Mouse (Mus musculus) left cerebral cortex, postnatal 25 days (tissue): Measurements from ENCODE around the gene Plxdc1. TPM values are rescaled to one million over a fixed set of nuclear protein-coding genes. Genes with fewer than 3 reads are reported as not detected.

Experiments
- DNase-seq, 2 experiments: peaks; one replicate each; pipeline ENCODE4 v3.0.0; 2022; ENCODE audit warnings: low spot score in 2 of 2, mixed read lengths in 1 of 2
- intact Hi-C: fragments of 180-260 bp; cut with DNase I; formaldehyde crosslinking; loops from one replicate; pipeline ENCODE4 v1.15.1; 2025
- microRNA-seq, 2 experiments: library from miRNA; unstranded; fragments of <30 nt; microRNA quantifications; one replicate each; pipeline ENCODE4 v1.2.0; 2022
- total RNA-seq, 2 experiments: library from RNA; stranded (reverse); gene quantifications; 2 replicates each; pipeline ENCODE4 v1.2.3; 2021

Gene Plxdc1
- total RNA-seq, 2 experiments from 2014 or later = 22.0 to 22.4 TPM

DNA sequence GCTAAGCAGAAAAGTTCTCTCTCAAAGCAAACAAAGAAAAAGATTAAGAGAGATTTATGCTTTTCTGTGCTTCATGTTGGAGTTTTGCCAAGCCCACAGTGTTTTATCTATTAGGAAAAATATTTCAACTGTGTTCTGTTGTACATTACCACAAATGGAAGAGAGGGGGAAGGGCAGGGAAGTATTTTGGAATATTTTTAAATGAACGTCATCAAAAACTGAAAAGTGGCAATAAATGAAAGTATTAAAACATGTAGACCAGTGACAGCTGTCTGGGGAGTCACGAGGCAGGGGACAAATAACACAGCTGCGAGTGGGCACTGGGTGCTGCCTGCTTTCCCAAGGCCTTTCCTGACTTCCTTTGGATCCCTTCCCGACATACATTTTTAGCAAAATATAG, 89.6 kb downstream of the Plxdc1 start:
- intact Hi-C loops = no loop called here
- DNase-seq = no peak

DNA sequence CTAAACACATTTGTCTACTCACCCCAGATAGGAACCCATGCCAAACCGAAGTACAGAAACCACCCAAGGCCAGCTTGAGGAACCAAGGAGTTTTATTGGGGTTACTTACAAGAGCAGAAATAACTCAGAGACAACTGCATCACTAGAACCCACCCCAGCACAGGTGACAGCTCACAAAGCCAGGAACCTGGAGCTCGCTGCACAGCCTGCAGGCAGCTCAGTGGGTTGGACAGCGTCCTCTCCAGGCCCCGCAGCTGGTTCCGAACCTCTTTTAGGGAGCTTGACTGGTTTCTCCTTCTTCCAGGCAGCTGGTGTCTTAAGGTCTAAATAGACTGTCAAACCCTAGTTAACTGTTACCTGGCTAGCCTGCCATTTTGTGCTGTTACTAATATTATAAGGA, 94.4 kb downstream of the Plxdc1 start:
- intact Hi-C loops = no loop called here
- DNase-seq = no peak

DNA sequence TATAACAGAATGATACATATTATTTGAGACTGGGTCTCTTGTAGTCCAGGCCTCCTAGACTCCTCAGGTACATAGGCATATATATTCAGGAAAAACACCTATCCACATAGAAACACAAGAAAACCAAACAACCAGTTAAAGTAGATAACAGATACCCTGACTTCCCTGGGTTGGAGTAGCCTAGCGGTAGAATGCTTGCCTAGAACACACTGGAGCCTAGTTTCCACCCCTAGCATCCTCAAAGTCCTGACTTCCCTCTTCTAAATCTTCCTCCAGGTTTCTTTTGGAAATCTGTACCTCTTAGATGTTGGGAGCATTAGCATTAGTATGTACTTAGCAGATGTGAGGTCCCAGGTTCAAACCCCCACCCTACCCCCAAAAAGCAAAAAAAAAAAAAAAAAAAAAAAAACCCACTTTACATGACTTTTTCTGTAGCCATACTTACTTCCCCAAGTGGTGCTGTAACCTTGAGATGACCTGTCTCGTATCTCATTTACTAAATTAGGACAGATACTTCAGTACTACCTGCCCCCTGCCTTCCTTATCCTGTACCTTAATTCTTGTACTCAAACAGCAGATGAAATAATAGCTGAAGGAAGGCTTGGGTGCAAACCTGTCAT, 100.8 kb downstream of the Plxdc1 start:
- intact Hi-C loops = loop anchor here (2.0 kb wide), 1 partner anchor 87 kb away; the partner anchor contains the start of gene Lasp1
- DNase-seq = no peak

DNA sequence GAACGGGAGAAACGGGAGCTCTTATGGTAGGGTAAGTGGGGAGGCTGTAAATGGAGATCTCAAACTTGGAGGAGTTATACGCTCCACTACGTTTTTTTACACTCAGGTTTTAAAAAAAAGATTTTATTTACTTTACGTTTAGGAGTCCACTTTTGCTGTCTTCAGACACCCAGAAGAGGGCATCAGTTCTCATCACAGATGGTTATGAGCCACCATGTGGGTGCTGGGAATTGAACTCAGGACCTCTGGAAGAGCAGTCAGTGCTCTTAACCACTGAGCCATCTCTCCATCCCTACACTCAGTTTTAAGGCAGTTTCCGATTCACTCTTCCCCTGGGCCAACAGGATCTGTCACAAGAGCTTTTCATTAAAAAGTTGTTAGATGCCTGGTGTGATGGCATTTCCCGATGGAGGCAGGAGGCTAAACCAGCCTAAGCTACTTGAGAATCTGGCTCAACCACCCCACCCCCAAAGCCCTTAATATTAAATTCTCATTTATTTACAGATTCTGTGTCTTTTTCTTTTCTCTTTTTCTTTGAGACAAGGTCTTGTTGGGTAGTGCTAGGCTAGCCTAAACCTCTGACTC, 101.6 kb downstream of the Plxdc1 start:
- intact Hi-C loops = loop anchor here (2.0 kb wide), 1 partner anchor 86 kb away; the partner anchor contains the start of gene Lasp1
- no peak for DNase-seq

DNA sequence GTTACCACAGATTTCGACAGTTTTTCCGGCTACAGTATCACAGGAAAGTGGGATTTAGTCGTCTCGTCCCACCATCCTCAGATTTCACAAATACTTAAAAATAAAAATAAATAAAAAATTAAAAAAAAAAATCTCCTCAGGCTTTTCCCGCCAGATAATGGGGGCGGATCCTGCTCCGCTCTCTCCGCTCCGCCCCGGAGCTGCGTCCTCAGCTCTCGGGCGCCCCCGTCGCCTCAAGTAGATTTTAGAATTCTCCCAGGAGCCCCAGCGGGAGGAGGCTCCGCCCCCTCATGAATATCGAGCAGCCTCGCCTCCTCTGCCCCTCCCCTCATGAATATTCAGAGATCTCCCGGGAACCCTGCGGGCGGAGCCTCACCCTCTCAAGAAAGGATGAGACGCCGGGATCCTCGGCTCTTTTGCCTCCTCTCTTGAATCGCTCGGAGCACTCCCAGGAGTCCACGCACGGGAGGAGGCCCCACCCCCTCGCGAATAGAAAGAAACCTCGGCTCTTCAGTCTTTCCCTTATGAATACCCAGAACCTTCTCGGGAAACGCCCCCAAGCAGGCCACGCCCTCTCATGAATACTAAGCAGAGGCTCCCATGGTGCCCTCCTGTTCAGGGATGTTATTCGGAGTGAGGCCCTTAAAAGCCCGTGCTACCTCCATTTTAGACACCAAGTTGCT, 102.2 kb downstream of the Plxdc1 start, which contains the start of gene Fbxo47:
TSS of gene Fbxo47 (minus strand) at position 237 of the 683 bp plus-strand sequence.
- intact Hi-C loops = loop anchor here (2.0 kb wide), 2 partner anchors 43 to 85 kb away; partner anchors contain the start of genes B230217C12Rik and Lasp1
- peak; percentile 95 to 98 for DNase-seq

DNA sequence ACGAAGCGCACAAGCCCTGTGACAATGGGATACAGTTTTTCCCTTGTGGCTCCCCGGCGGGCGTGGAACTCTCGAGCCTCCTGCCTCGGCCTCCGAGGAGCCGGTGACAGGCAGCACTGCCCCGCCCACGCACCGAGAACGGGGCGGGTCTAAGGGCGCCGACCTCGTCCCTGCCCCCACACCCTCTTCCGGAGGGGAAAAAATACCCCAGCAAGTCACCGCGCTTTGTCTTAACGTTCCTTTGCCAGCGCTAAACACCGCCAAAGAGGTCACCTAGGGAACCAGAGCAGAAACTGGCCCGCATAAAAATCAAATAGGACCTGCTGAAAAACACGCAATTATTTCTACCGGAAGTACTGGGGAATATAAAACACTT, 102.7 kb downstream of the Plxdc1 start:
- DNase-seq = peak; percentile 51 to 52
- intact Hi-C loops = loop anchor here (2.0 kb wide), 1 partner anchor 43 kb away; the partner anchor contains the start of gene B230217C12Rik

DNA sequence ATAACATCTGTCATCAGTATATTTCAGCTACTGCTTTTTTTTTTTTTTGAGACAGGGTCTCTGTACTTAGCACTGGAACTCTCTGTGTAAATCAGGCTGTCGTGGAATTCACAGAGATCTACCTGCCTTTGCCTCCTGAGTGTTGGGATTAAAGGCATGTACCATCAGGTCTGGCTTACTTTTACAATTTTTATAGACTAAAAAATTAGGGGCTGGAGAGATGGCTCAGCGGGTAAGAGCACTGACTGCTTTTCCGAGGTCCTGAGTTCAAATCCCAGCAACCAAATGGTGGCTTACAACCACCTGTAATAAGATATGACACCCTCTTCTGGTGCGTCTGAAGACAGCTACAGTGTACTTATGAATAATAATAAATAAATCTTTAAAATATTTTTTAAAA, 105.9 kb downstream of the Plxdc1 start:
- DNase-seq = no peak
- intact Hi-C loops = no loop called here

DNA sequence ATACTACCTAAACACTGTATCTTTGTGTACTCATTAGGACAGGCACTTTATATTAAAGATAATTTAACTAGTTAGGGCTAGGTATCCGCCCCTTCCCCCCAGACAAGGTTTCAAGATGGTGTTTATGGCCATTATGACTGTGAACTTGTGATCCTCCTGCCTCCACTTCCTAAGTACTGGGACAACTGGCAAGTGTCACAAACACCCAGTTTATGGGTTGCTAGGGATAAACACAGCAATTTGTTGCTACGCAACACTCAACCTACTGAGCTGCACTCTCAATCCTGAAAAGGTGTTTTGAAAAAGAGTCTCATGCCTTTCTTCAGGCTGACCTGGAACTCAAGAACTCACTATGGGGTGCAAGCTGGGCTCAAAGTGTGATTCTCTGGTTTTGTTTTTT, 108.9 kb downstream of the Plxdc1 start:
- intact Hi-C loops = no loop called here
- no peak for DNase-seq

DNA sequence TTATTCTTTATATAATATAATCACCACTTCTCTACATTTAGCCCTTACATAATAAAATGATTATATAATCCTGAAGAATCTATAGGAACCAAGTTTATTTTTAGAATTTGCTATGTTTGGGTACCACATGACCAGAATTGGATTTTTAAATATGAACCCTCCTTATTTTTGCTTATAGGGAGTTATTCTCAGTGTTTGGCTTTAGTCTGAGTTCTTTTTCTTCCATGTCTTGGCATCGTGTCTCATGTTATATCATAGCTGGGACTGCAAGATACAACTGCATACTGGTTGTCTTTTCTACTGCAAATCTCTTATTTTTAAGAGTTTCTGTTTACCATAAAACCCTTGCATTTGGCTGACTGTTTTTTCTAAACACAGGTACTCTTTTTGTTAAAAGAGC, 111.8 kb downstream of the Plxdc1 start:
- DNase-seq = peak in 1 of 2 experiments; percentile 76
- intact Hi-C loops = loop anchor here (2.0 kb wide), 1 partner anchor 34 kb away; the partner anchor contains the start of gene B230217C12Rik

Small RNA genes lying within 50 kb of the gene (microRNA-seq; reads per million reads assigned to microRNA genes)
- 0 reads per million in 2 experiments for gene Gm22461
- 0 reads per million in 2 experiments for gene Gm27597

Other genes with a start within 250 kb of the Plxdc1 start
- 100 to 1,000 TPM; 111 to 118 TPM for gene Pip4k2b, start 241.7 kb downstream of the Plxdc1 start, total RNA-seq
- 10 to 100 TPM; 18.7 to 20.2 TPM for gene Cwc25, start 219.9 kb downstream of the Plxdc1 start, total RNA-seq
- under 1 TPM; 0.62 to 0.78 TPM for gene 1700001P01Rik, start 210.5 kb downstream of the Plxdc1 start, total RNA-seq
- 100 to 1,000 TPM; 340 to 351 TPM for gene Rpl23, start 204.0 kb downstream of the Plxdc1 start, total RNA-seq
- gene Lasp1, start 187.4 kb downstream of the Plxdc1 start, total RNA-seq = 100 to 1,000 TPM; 192 to 202 TPM
- 10 to 100 TPM; 75.4 to 75.9 TPM for gene B230217C12Rik, start 145.7 kb downstream of the Plxdc1 start, total RNA-seq
- 1 to 10 TPM; 1.8 to 2.1 TPM for gene Fbxo47, start 102.3 kb downstream of the Plxdc1 start, total RNA-seq
- gene Arl5c, start 9.7 kb upstream of the Plxdc1 start, total RNA-seq = 1 to 10 TPM in 1 of 2 experiments, under 1 TPM in 1; 0.89 to 1.7 TPM
- gene Cacnb1, start 36.6 kb upstream of the Plxdc1 start, total RNA-seq = 100 to 1,000 TPM; 155 to 167 TPM
- 100 to 1,000 TPM; 560 to 589 TPM for gene Rpl19, start 40.3 kb upstream of the Plxdc1 start, total RNA-seq
- gene Stac2, start 67.0 kb upstream of the Plxdc1 start, total RNA-seq = 10 to 100 TPM; 63.4 to 76.9 TPM
- 10 to 100 TPM; 35.5 to 39.4 TPM for gene Fbxl20, start 164.0 kb upstream of the Plxdc1 start, total RNA-seq
- gene Med1, start 206.8 kb upstream of the Plxdc1 start, total RNA-seq = 10 to 100 TPM; 49.6 to 49.7 TPM
- 10 to 100 TPM; 35.2 to 38.8 TPM for gene Cdk12, start 216.6 kb upstream of the Plxdc1 start, total RNA-seq